Mouse (Mus musculus): ENCODE measurements at regions not wholly inside any gene's neighbourhood (a gene's known extent, or its start where the extent isn't known, plus 50 kb on each side); places are given as distances from the start of the nearest gene placed in this dataset.
"Not testable (repeated sequence)": the region's sequence is repeated elsewhere in the genome, so short reads cannot be mapped to it uniquely, and the experiment has no call there.

GRCm38 (mm10) chr1:51411726-51412125, 66.5 kb downstream of the Nabp1 start:
- no peak for DNase-seq

- DNase-seq, result no peak
Measured at GRCm38 (mm10) chr1:51403632-51404031, 74.6 kb downstream of the Nabp1 start.

- no peak for DNase-seq
Measured at GRCm38 (mm10) chr1:51402533-51402925, 75.7 kb downstream of the Nabp1 start.

GRCm38 (mm10) chr1:51401846-51402532, 76.2 kb downstream of the Nabp1 start:
- DNase-seq, result no peak

- not testable (repeated sequence) for DNase-seq
Measured at GRCm38 (mm10) chr1:51400541-51400940, 77.7 kb downstream of the Nabp1 start.

GRCm38 (mm10) chr1:51386874-51387273, 91.4 kb downstream of the Nabp1 start:
- DNase-seq, result no peak

- DNase-seq, result no peak
Measured at GRCm38 (mm10) chr1:51384051-51384450, 94.2 kb downstream of the Nabp1 start.

- DNase-seq, result peak; percentile 4
Measured at GRCm38 (mm10) chr1:51380240-51380639, 91.3 kb downstream of the Cavin2 start.

- DNase-seq, result no peak
Measured at GRCm38 (mm10) chr1:51367587-51367986, 78.7 kb downstream of the Cavin2 start.

- DNase-seq, result no peak
Measured at GRCm38 (mm10) chr1:51360095-51360494, 71.2 kb downstream of the Cavin2 start.

All from kidney, postnatal 14 days (tissue).